Mouse (Mus musculus) left cerebral cortex, postnatal 4 days (tissue): Measurements from ENCODE around the gene Akap8. TPM values are rescaled to one million over a fixed set of nuclear protein-coding genes. Genes with fewer than 3 reads are reported as not detected.

Experiments
- total RNA-seq, 2 experiments: library from RNA; stranded (reverse); gene quantifications; 2 replicates each; pipeline ENCODE4 v1.2.3; 2021

Akap8 gene
- total RNA-seq, 2 experiments from 2014 or later: 111 to 123 TPM

Other genes starting within 250 kb of the Akap8 start
- gene Notch3, start 154.4 kb downstream of the Akap8 start, total RNA-seq: 10 to 100 TPM; 21.8 to 21.9 TPM
- under 1 TPM in 1 of 2 experiments, not detected in 1; 0.24 TPM for gene Ephx3, start 131.7 kb downstream of the Akap8 start, total RNA-seq
- gene Brd4, start 36.5 kb downstream of the Akap8 start, total RNA-seq: 100 to 1,000 TPM; 132 to 137 TPM
- gene Akap8l, start 29.4 kb upstream of the Akap8 start, total RNA-seq: 100 to 1,000 TPM in 1 of 2 experiments, 10 to 100 TPM in 1; 98.5 to 109 TPM
- gene Wiz, start 68.2 kb upstream of the Akap8 start, total RNA-seq: 100 to 1,000 TPM; 114 to 122 TPM
- 1 to 10 TPM; 1.5 to 1.9 TPM for gene Rasal3, start 82.3 kb upstream of the Akap8 start, total RNA-seq
- not detected for gene Pglyrp2, start 102.9 kb upstream of the Akap8 start, total RNA-seq
- gene Cyp4f39, start 131.5 kb upstream of the Akap8 start, total RNA-seq: 1 to 10 TPM in 1 of 2 experiments, under 1 TPM in 1; 0.54 to 1.2 TPM
- gene Cyp4f17, start 184.8 kb upstream of the Akap8 start, total RNA-seq: 1 to 10 TPM; 4.2 to 4.9 TPM
- gene Cyp4f16, start 215.3 kb upstream of the Akap8 start, total RNA-seq: 1 to 10 TPM; 6.2 to 6.6 TPM